Mouse (Mus musculus): ENCODE results near the gene Dock7. TPM values are rescaled to one million over a fixed set of nuclear protein-coding genes. Genes with fewer than 3 reads are reported as not detected.

Dock7 gene
- polyA plus RNA-seq (2016; fragmentation: Nextera tagmentation; extraction: Ambion mirVana), result 101 and 106 TPM in 2 replicates

GRCm38 (mm10) chr4:99120211-99121122, at the start of gene Dock7:
TSS of gene Dock7 (minus strand) at chr4:99120915.
- Histone ChIP-seq H3K4me2 (replicated peaks) (peak within 1 kb of the TSS; percentile 76), H3K36me3 (no peaks in the 10 kb centered on the region), H3K27me3 (replicated peaks) (no peaks in the 10 kb centered on the region), H3K9me3 (no peaks in the 10 kb centered on the region), H3K27ac (peak within 1 kb of the TSS; percentile 88), H3K9ac (peak within 1 kb of the TSS; percentile 97), H3K4me3 (peak within 1 kb of the TSS; percentile 99), H3K4me1 (peaks cover 36% of the 10 kb centered on the region)
- WGBS, result under 1% methylated on average over 101 of the region's 117 CpGs
- peak; percentile 96 for ATAC-seq (ENCODE audit: low FRiP score, low read depth)

- Histone ChIP-seq H3K36me3 (no peaks in the 10 kb centered on the region), H3K9me3 (no peaks in the 10 kb centered on the region), H3K4me3 (no peak overlapping the region), H3K4me2 (replicated peaks) (no peak overlapping the region), H3K9ac (no peak overlapping the region), H3K4me1 (no peaks in the 10 kb centered on the region), H3K27ac (no peak overlapping the region), H3K27me3 (replicated peaks) (no peaks in the 10 kb centered on the region)
- WGBS, result 94% methylated on average over 5 of the region's 5 CpGs
- no peak for ATAC-seq (ENCODE audit: low FRiP score, low read depth)
Observed at GRCm38 (mm10) chr4:99168869-99169268, 48.2 kb upstream of the Dock7 start.

GRCm38 (mm10) chr4:99163547-99163946, 42.8 kb upstream of the Dock7 start:
- Histone ChIP-seq H3K4me2 (replicated peaks) (no peak overlapping the region), H3K9ac (no peak overlapping the region), H3K27ac (no peak overlapping the region), H3K36me3 (no peaks in the 10 kb centered on the region), H3K27me3 (replicated peaks) (peaks cover 6% of the 10 kb centered on the region; the same call in 1 of the 2 replicates), H3K9me3 (no peaks in the 10 kb centered on the region), H3K4me3 (no peak overlapping the region), H3K4me1 (0 out of 2 replicates have a peak, but pooled peaks cover 6% of the 10 kb centered on the region)
- ATAC-seq (ENCODE audit: low FRiP score, low read depth), result no peak
- WGBS, result 25% methylated on average over 4 of the region's 4 CpGs

- H3K4me3 ChIP-seq, result no peak overlapping the region
- WGBS, result 52% methylated on average over 9 of the region's 9 CpGs
- ATAC-seq (ENCODE audit: low FRiP score, low read depth), result no peak
Observed at GRCm38 (mm10) chr4:99163001-99163400, 42.3 kb upstream of the Dock7 start.

GRCm38 (mm10) chr4:99161457-99161971, 40.8 kb upstream of the Dock7 start:
- Histone ChIP-seq H3K4me3 (no peak overlapping the region), H3K27me3 (replicated peaks) (peaks cover 6% of the 10 kb centered on the region; the same call in 1 of the 2 replicates), H3K9ac (no peak overlapping the region), H3K36me3 (no peaks in the 10 kb centered on the region), H3K27ac (no peak overlapping the region), H3K4me1 (0 out of 2 replicates have a peak, but pooled peaks cover 6% of the 10 kb centered on the region), H3K9me3 (no peaks in the 10 kb centered on the region), H3K4me2 (replicated peaks) (no peak overlapping the region)
- WGBS, result 3% methylated on average over 6 of the region's 6 CpGs
- ATAC-seq (ENCODE audit: low FRiP score, low read depth), result no peak

More at GRCm38 (mm10) chr4:99163001-99163400, 42.3 kb upstream of the Dock7 start:
- H3K9me3 ChIP-seq, result no peaks in the 10 kb centered on the region
- no peak overlapping the region for H3K27ac ChIP-seq
- H3K9ac ChIP-seq, result no peak overlapping the region
- H3K27me3 ChIP-seq (replicated peaks), result peaks cover 6% of the 10 kb centered on the region; the same call in 1 of the 2 replicates
- no peaks in the 10 kb centered on the region for H3K36me3 ChIP-seq
- H3K4me1 ChIP-seq, result 0 out of 2 replicates have a peak, but pooled peaks cover 6% of the 10 kb centered on the region
- H3K4me2 ChIP-seq (replicated peaks), result no peak overlapping the region

GRCm38 (mm10) chr4:99160899-99161298, 40.2 kb upstream of the Dock7 start:
- peaks cover 6% of the 10 kb centered on the region; the same call in 1 of the 2 replicates for H3K27me3 ChIP-seq (replicated peaks)
- no peak overlapping the region for H3K4me2 ChIP-seq (replicated peaks)
- H3K27ac ChIP-seq, result no peak overlapping the region
- WGBS, result 33% methylated on average over 5 of the region's 5 CpGs
- no peak for ATAC-seq (ENCODE audit: low FRiP score, low read depth)
- 0 out of 2 replicates have a peak, but pooled peaks cover 6% of the 10 kb centered on the region for H3K4me1 ChIP-seq
- H3K36me3 ChIP-seq, result no peaks in the 10 kb centered on the region
- no peak overlapping the region for H3K4me3 ChIP-seq
- no peak overlapping the region for H3K9ac ChIP-seq
- no peaks in the 10 kb centered on the region for H3K9me3 ChIP-seq

GRCm38 (mm10) chr4:99160414-99160813, 39.7 kb upstream of the Dock7 start:
- 9% methylated on average over 3 of the region's 3 CpGs for WGBS
- no peak overlapping the region for H3K4me3 ChIP-seq
- no peak overlapping the region for H3K4me2 ChIP-seq (replicated peaks)
- 0 out of 2 replicates have a peak, but pooled peaks cover 6% of the 10 kb centered on the region for H3K4me1 ChIP-seq
- H3K9me3 ChIP-seq, result no peaks in the 10 kb centered on the region
- peaks cover 6% of the 10 kb centered on the region; the same call in 1 of the 2 replicates for H3K27me3 ChIP-seq (replicated peaks)
- no peak for ATAC-seq (ENCODE audit: low FRiP score, low read depth)
- H3K36me3 ChIP-seq, result no peaks in the 10 kb centered on the region
- H3K9ac ChIP-seq, result no peak overlapping the region
- no peak overlapping the region for H3K27ac ChIP-seq

GRCm38 (mm10) chr4:99158495-99158894, 37.8 kb upstream of the Dock7 start:
- no peaks in the 10 kb centered on the region for H3K9me3 ChIP-seq
- H3K27me3 ChIP-seq (replicated peaks), result peaks cover 6% of the 10 kb centered on the region; the same call in 1 of the 2 replicates
- WGBS, result 90% methylated on average over 5 of the region's 5 CpGs
- no peak overlapping the region for H3K27ac ChIP-seq
- H3K9ac ChIP-seq, result no peak overlapping the region
- H3K4me2 ChIP-seq (replicated peaks), result no peak overlapping the region
- 0 out of 2 replicates have a peak, but pooled peaks cover 4% of the 10 kb centered on the region for H3K4me1 ChIP-seq
- H3K36me3 ChIP-seq, result no peaks in the 10 kb centered on the region
- H3K4me3 ChIP-seq, result no peak overlapping the region
- no peak for ATAC-seq (ENCODE audit: low FRiP score, low read depth)

GRCm38 (mm10) chr4:99156641-99157307, 36.1 kb upstream of the Dock7 start:
- 67% methylated on average over 11 of the region's 11 CpGs for WGBS
- H3K4me2 ChIP-seq (replicated peaks), result no peak overlapping the region
- H3K9me3 ChIP-seq, result no peaks in the 10 kb centered on the region
- no peaks in the 10 kb centered on the region for H3K36me3 ChIP-seq
- ATAC-seq (ENCODE audit: low FRiP score, low read depth), result no peak
- H3K4me1 ChIP-seq, result 0 out of 2 replicates have a peak, but pooled peaks cover 2% of the 10 kb centered on the region
- no peak overlapping the region for H3K4me3 ChIP-seq
- H3K27ac ChIP-seq, result no peak overlapping the region
- H3K27me3 ChIP-seq (replicated peaks), result peaks cover 1% of the 10 kb centered on the region; the same call in 1 of the 2 replicates
- no peak overlapping the region for H3K9ac ChIP-seq

GRCm38 (mm10) chr4:99151885-99152558, 31.3 kb upstream of the Dock7 start:
- H3K4me2 ChIP-seq (replicated peaks), result no peak overlapping the region
- H3K9me3 ChIP-seq, result no peaks in the 10 kb centered on the region
- no peaks in the 10 kb centered on the region for H3K36me3 ChIP-seq
- WGBS, result 16% methylated on average over 4 of the region's 4 CpGs
- no peak overlapping the region for H3K4me3 ChIP-seq
- H3K27me3 ChIP-seq (replicated peaks), result no peaks in the 10 kb centered on the region; the same call in 1 of the 2 replicates
- H3K27ac ChIP-seq, result no peak overlapping the region
- no peak overlapping the region for H3K9ac ChIP-seq
- no peaks in the 10 kb centered on the region for H3K4me1 ChIP-seq
- ATAC-seq (ENCODE audit: low FRiP score, low read depth), result no peak

- Histone ChIP-seq H3K27me3 (replicated peaks) (no peaks in the 10 kb centered on the region; the same call in 1 of the 2 replicates), H3K4me2 (replicated peaks) (no peak overlapping the region), H3K36me3 (no peaks in the 10 kb centered on the region), H3K4me3 (no peak overlapping the region), H3K9ac (no peak overlapping the region), H3K4me1 (no peaks in the 10 kb centered on the region), H3K9me3 (no peaks in the 10 kb centered on the region), H3K27ac (no peak overlapping the region)
- no peak for ATAC-seq (ENCODE audit: low FRiP score, low read depth)
- 94% methylated on average over 4 of the region's 4 CpGs for WGBS
Observed at GRCm38 (mm10) chr4:99151434-99151833, 30.7 kb upstream of the Dock7 start.
